Mouse (Mus musculus) limb, embryonic 14.5 days (tissue): ENCODE results near the gene Chil4. TPM values are rescaled to one million over a fixed set of nuclear protein-coding genes. Genes with fewer than 3 reads are reported as not detected.
"Not testable (repeated sequence)": the region's sequence is repeated elsewhere in the genome, so short reads cannot be mapped to it uniquely, and the experiment has no call there.

Experiments used
- ATAC-seq: fragments of 200-750 bp; cut with Nextera tagmentation; 2 replicates; pipeline ENCODE4 v1.8.0; 2017; ENCODE audit warnings: low read depth, moderate number of reproducible peaks, moderate TSS enrichment; ENCODE audit not compliant: low FRiP score
- DNase-seq: peaks from one replicate; pipeline ENCODE4 v3.0.0-alpha.2; 2015; ENCODE audit warnings: low spot score
- H3K27ac ChIP-seq: fragments of 300-500 bp; sonication (generic); replicated peaks from 2 replicates; pipeline ENCODE4 v1.5.1; 2014; ENCODE audit warnings: low read depth, mild to moderate bottlenecking, low read length, moderate library complexity, mixed read lengths
- H3K27me3 ChIP-seq: fragments of 300-500 bp; sonication (generic); 2 replicates; pipeline ENCODE4 v1.6.1; 2014; ENCODE audit warnings: low read length, mixed read lengths; ENCODE audit not compliant: control insufficient read depth, insufficient read depth
- H3K36me3 ChIP-seq: fragments of 300-500 bp; sonication (generic); 2 replicates; pipeline ENCODE4 v1.6.1; 2014; ENCODE audit warnings: mild to moderate bottlenecking, low read length, moderate library complexity, mixed read lengths; ENCODE audit not compliant: control insufficient read depth, insufficient read depth
- H3K4me1 ChIP-seq: fragments of 300-500 bp; sonication (generic); 2 replicates; pipeline ENCODE4 v1.6.1; 2014; ENCODE audit warnings: antibody characterized with exemption, low read length, mixed read lengths; ENCODE audit not compliant: control insufficient read depth, insufficient read depth
- H3K4me2 ChIP-seq: fragments of 300-500 bp; sonication (generic); replicated peaks from 2 replicates; pipeline ENCODE4 v1.6.1; 2014; ENCODE audit warnings: low read depth, mild to moderate bottlenecking, low read length, moderate library complexity; ENCODE audit not compliant: severe bottlenecking
- H3K4me3 ChIP-seq: fragments of 300-500 bp; sonication (generic); replicated peaks from 2 replicates; pipeline ENCODE4 v1.5.1; 2014; ENCODE audit warnings: low read length
- H3K9ac ChIP-seq: fragments of 300-500 bp; sonication (generic); 2 replicates; pipeline ENCODE4 v1.6.1; 2014; ENCODE audit warnings: mild to moderate bottlenecking, low read depth, low read length, moderate library complexity; ENCODE audit not compliant: severe bottlenecking
- H3K9me3 ChIP-seq: fragments of 300-500 bp; sonication (generic); 2 replicates; pipeline ENCODE4 v1.6.1; 2016; ENCODE audit warnings: low read length; ENCODE audit not compliant: control insufficient read depth
- POLR2A ChIP-seq: fragments of 200-500 bp; IDR thresholded peaks from 2 replicates; pipeline ENCODE4 v1.8.0; 2012; ENCODE audit warnings: inconsistent platforms, mild to moderate bottlenecking, moderate library complexity, borderline replicate concordance; ENCODE audit not compliant: insufficient read depth, insufficient read length; ENCODE audit errors: extremely low read depth
- WGBS: fragments of 180-500 bp; shearing (Covaris S2); extraction: QIAGEN DNeasy Blood & Tissue Kit; methylation state at CpG from one replicate; pipeline ENCODE4 v1.1.7; 2014; 5-methylcytosine and 5-hydroxymethylcytosine counted together
- polyA plus RNA-seq, 2 experiments: library from polyadenylated mRNA; depleted of rRNA in 1 of 2; stranded (reverse) in 1 of 2; unstranded in 1 of 2; fragments of >200 nt; fragmentation: Nextera tagmentation in 1 of 2; extraction: Ambion mirVana in 1 of 2; gene quantifications; 2 replicates each; pipeline versions ENCODE4 v1.2.1 to v1.2.3; 2012 to 2014

Chil4 gene
- polyA plus RNA-seq (2012; rRNA removed) (not detected in 2 replicates), polyA plus RNA-seq (2014; fragmentation: Nextera tagmentation; extraction: Ambion mirVana) (not detected in 2 replicates)

- WGBS, result 92% methylated on average over 2 of the region's 2 CpGs
- Histone ChIP-seq H3K27ac (no peak within 1 kb of the TSS), H3K4me2 (no peak within 1 kb of the TSS), H3K27me3 (no peaks in the 10 kb centered on the region), H3K9ac (no peak within 1 kb of the TSS), H3K36me3 (no peaks in the 10 kb centered on the region), H3K9me3 (peaks cover 3% of the 10 kb centered on the region; the same call in 1 of the 2 replicates), H3K4me3 (no peak within 1 kb of the TSS), H3K4me1 (no peaks in the 10 kb centered on the region)
- DNase-seq (no peak), ATAC-seq (no peak)
- no peak for TF ChIP-seq POLR2A
Observed at GRCm38 (mm10) chr3:106219407-106219806, at the start of gene Chil4. Gene Chil4, minus strand, starts transcription at chr3:106219507.

GRCm38 (mm10) chr3:106265854-106266253, 46.5 kb upstream of the Chil4 start:
- Histone ChIP-seq H3K4me1 (no peaks in the 10 kb centered on the region), H3K27ac (no peak overlapping the region), H3K9me3 (peaks cover 3% of the 10 kb centered on the region; the same call in 1 of the 2 replicates), H3K4me2 (no peak overlapping the region), H3K4me3 (no peak overlapping the region), H3K36me3 (no peaks in the 10 kb centered on the region), H3K9ac (no peak overlapping the region), H3K27me3 (no peaks in the 10 kb centered on the region)
- WGBS, result 79% methylated on average over 2 of the region's 2 CpGs
- no peak for ATAC-seq
- no peak for TF ChIP-seq POLR2A
- DNase-seq, result no peak

- no peak overlapping the region for H3K9ac ChIP-seq
- no peak for TF ChIP-seq POLR2A
- no peak overlapping the region for H3K4me3 ChIP-seq
- H3K36me3 ChIP-seq, result no peaks in the 10 kb centered on the region
- H3K4me2 ChIP-seq, result no peak overlapping the region
- ATAC-seq (no peak), DNase-seq (no peak)
- no peaks in the 10 kb centered on the region for H3K27me3 ChIP-seq
- no peaks in the 10 kb centered on the region for H3K4me1 ChIP-seq
- no peak overlapping the region for H3K27ac ChIP-seq
- H3K9me3 ChIP-seq, result peaks cover 3% of the 10 kb centered on the region; the same call in 1 of the 2 replicates
Observed at GRCm38 (mm10) chr3:106264854-106265253, 45.5 kb upstream of the Chil4 start.

GRCm38 (mm10) chr3:106257076-106257475, 37.8 kb upstream of the Chil4 start:
- H3K9me3 ChIP-seq, result peaks cover 33% of the 10 kb centered on the region
- H3K36me3 ChIP-seq, H3K27ac ChIP-seq, H3K4me2 ChIP-seq, H3K4me3 ChIP-seq, H3K27me3 ChIP-seq, H3K4me1 ChIP-seq, ATAC-seq, H3K9ac ChIP-seq, DNase-seq: not testable (repeated sequence)
- WGBS, result 88% methylated on average over 11 of the region's 11 CpGs

GRCm38 (mm10) chr3:106252719-106253118, 33.4 kb upstream of the Chil4 start:
- no peak overlapping the region for H3K9ac ChIP-seq
- H3K27ac ChIP-seq, result no peak overlapping the region
- no peaks in the 10 kb centered on the region for H3K4me1 ChIP-seq
- no peaks in the 10 kb centered on the region for H3K27me3 ChIP-seq
- 83% methylated on average over 6 of the region's 6 CpGs for WGBS
- no peak for DNase-seq
- H3K9me3 ChIP-seq, result peaks cover 36% of the 10 kb centered on the region
- H3K36me3 ChIP-seq, result no peaks in the 10 kb centered on the region
- no peak overlapping the region for H3K4me3 ChIP-seq
- H3K4me2 ChIP-seq, result no peak overlapping the region
- no peak for ATAC-seq
- no peak for TF ChIP-seq POLR2A

GRCm38 (mm10) chr3:106250763-106251399, 31.6 kb upstream of the Chil4 start:
- not testable (repeated sequence) for DNase-seq, H3K9ac ChIP-seq, H3K4me2 ChIP-seq, H3K4me3 ChIP-seq, H3K27ac ChIP-seq, ATAC-seq, H3K4me1 ChIP-seq, H3K36me3 ChIP-seq, H3K27me3 ChIP-seq
- 74% methylated on average over 5 of the region's 5 CpGs for WGBS
- H3K9me3 ChIP-seq, result peaks cover 32% of the 10 kb centered on the region

GRCm38 (mm10) chr3:106247369-106247768, 28.1 kb upstream of the Chil4 start:
- H3K4me2 ChIP-seq, ATAC-seq, H3K9ac ChIP-seq, H3K4me1 ChIP-seq, H3K27me3 ChIP-seq, DNase-seq, H3K4me3 ChIP-seq, H3K27ac ChIP-seq, H3K36me3 ChIP-seq: not testable (repeated sequence)
- peaks cover 19% of the 10 kb centered on the region for H3K9me3 ChIP-seq
- whole genome bisulfite sequencing, result 80% methylated on average over 9 of the region's 9 CpGs

- 70% methylated on average over 1 of the region's 1 CpGs for WGBS
- peaks cover 23% of the 10 kb centered on the region; the same call in 1 of the 2 replicates for H3K9me3 ChIP-seq
- not testable (repeated sequence) for H3K4me1 ChIP-seq, H3K36me3 ChIP-seq, DNase-seq, H3K27me3 ChIP-seq, H3K27ac ChIP-seq, H3K4me3 ChIP-seq, H3K9ac ChIP-seq, ATAC-seq, H3K4me2 ChIP-seq
Observed at GRCm38 (mm10) chr3:106240210-106240609, 20.9 kb upstream of the Chil4 start.
